Mouse (Mus musculus): ENCODE data around the gene Naa15.
"Not testable (repeated sequence)": the region's sequence is repeated elsewhere in the genome, so short reads cannot be mapped to it uniquely, and the experiment has no call there.

Gene Naa15

DNA sequence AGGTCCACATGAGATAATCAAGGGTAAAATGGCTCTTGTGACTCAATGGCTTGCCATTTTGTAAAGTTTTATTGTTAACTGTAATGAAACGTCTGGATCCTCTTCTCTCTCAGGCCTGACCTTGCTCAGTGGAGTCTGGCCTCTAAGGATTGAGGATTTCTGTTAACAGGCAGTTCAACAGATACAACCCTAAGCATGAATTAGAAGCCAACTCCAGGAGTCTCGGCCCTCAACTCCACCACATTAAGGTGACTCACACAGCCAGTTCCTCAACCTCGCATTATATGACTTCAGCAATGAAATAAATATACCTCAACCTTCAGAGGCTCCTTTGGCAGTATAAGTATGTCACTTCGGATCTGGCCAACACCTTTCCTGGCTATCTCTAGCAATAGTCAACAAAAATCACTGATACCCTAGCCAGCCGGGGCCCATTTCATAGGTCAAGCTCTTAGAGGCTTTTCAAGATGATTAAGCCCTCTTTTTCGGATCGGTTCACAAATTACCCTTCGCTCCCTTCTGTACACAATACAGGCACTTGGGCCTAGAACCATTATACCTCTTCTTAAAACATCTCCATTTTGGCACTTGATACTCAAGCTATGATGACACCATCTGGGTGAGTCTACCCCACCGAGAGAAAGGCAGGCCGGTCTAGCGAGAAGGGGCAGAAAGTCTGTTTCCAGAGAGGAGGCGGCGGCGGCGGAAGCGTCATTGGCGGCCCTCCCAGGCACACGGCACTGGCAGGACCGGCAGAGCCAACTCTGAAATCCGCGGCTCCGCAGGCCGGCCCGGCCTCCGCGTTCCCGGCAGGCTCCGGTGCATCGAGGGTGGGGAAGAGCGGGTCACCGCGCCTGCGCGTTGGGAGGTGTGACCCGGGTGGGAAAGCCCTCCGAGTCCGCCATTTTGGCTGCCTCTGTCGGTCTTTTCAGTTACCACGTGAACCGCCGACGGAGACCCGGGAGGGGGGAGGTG lies at the start of gene Naa15:
Gene Naa15, plus strand, starts transcription at position 51 of the 975 bp plus-strand sequence.
- DNase-seq (ENCODE audit: low spot score in 2 of 2), result peak; percentile 94 to 96

DNA sequence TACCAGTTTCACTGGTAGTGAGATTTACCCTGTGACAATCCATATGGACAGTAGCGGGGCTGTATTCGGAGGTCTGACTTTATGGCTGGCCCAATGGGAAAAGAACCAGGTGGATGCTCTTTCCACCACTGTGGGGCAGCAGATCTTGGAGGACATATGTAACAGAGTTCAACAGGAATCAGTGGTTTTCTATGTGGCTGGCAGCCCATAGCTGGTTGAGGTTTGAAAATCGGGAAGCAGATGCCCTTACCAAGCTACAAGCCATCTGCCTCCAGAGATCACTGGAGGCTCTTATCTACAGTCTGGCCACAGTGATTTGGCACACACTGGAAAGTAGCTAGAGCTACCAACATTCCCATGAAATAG lies 49.4 kb upstream of the Naa15 start:
- DNase-seq (ENCODE audit: low spot score in 2 of 2), result no peak

DNA sequence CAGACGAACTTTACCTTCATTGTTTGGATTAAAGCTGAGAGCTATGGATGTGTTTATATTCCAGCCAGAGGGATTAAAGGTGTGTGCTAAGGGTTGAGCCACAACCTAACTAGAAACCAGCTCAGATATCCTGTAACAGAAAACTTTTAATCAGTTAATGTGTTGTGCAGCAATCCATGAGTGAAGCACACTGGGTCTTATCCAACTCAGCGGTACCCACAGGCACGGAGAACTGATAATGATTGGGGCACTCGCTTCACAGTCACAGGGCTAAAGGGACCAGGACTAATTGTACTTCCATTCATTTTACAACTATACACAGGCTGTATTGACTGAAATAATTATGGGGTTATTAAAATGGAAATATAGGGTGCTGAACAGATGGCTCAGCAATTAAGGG lies 48.0 kb upstream of the Naa15 start:
- DNase-seq (ENCODE audit: low spot score in 2 of 2), result no peak

DNA sequence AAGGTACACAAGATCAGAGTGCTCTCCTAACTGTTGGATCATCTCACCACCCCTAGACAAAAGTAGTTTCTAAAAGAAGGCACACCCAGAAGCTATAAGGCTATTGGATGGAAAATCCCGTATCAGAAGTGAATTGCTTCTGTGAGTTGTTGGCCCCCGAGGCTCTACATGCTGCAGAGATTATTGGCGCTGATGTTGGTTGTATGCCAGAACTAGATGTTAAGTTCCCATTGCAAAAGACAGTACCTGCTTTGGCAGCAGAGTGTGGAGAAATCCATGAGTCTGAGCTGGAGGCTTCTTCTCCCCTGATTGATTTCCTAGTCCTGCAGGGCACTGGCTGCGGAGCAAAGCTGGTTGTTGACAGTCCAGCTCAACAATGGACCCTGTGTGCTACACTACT lies 46.9 kb upstream of the Naa15 start:
- DNase-seq (ENCODE audit: low spot score in 2 of 2), result no peak

DNA sequence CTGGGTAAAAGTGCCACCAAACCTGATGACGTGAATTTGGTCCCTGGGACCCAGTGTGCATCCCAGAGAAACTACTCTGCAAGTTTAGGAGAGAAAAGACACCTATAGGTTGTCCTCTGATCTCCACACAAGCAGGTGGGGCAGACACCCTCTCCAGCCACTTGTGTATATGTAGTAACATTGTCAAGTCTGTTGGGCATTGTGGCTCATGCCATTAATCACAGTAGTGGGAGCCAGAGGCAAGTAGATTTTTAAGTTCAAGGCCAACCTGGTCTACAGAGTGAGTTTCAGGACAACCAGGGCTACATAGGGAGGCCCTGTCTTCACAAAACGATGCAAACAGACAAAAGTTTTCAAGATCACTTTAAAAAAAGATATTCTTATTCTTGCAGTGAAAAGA lies 43.1 kb upstream of the Naa15 start:
- no peak for DNase-seq (ENCODE audit: low spot score in 2 of 2)

DNA sequence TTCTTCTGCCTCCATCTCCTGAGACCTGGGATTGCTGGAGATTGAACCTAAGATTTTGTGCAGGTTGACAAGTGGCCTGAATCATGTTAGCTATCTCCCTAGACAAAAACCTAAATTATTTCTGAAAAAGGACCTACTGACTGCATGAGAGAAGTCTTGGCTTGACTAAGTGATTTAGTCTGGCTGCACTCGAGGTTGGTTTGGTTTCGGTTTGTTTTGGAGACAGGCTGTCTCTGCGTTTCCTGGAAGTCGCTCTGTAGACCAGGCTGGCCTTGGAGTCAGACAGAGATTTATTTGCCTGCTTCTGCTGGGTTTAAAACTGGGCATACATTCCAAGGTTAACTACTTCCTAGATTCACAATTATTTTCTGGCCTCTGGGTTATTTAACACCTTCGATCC lies 42.1 kb upstream of the Naa15 start:
- DNase-seq (ENCODE audit: low spot score in 2 of 2), result no peak

DNA sequence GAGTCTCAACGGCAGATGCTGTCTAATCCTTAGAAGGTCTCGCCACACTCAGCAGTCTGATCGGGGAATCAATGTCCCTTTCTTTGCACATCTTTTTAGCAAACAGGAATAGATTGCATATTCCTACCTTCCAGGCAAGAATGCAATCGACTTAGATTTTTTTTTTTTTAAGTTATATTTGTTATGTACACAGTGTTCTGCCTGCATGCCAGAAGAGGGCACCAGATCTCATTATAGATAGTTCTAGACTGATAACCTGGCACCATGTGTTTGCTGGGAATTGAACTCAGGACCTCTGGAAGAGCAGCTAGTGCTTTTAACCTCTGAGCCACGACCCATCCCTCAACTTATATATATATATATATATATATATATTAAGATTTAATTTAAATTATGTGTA lies 41.4 kb upstream of the Naa15 start:
- no peak for DNase-seq (ENCODE audit: low spot score in 2 of 2)

DNA sequence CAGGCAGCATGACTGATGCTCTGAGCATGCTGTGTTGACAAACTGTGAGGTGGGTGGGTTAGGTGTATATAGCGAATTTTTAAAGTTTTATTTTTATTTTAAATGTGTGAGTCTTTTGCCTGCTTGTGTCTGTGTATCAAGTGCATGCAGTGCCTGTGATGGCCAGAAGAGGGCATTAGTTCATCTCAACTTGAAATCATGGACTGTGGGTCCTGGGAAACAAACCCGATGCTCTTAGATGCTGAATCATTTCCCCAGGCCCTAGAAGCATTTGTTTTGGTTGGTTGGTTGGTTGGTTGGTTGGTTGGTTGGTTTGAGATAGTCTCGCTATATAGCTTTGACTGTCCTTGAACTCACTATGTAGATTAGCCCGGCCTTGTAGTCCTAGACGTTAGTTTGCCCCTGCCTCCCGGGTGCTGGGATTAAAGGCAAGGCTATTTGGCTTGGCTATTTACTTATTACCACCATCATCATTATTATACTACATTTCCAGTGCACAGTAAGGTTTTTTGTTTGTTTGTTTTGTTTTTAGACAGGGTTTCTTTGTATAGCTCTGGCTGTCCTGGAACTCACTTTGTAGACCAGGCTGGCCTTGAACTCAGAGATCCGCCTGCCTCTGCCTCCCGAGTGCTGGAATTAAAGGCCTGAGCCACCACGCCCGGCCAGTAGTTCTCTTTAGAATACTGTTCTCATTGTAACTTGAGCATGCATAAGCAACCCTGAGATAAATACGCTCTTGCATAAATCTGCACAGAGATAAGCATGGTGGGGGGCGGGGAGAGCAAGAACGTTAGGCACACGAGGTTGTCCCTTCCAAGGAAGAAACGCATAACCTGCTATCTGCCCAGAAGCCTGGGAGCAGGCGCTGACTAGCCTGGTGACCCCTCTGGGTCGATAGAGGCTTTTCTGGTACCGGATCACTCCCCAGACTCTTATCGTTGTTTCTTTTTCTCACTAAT lies 39.4 kb upstream of the Naa15 start:
- DNase-seq (ENCODE audit: low spot score in 2 of 2), result peak in 1 of 2 experiments; percentile 26

DNA sequence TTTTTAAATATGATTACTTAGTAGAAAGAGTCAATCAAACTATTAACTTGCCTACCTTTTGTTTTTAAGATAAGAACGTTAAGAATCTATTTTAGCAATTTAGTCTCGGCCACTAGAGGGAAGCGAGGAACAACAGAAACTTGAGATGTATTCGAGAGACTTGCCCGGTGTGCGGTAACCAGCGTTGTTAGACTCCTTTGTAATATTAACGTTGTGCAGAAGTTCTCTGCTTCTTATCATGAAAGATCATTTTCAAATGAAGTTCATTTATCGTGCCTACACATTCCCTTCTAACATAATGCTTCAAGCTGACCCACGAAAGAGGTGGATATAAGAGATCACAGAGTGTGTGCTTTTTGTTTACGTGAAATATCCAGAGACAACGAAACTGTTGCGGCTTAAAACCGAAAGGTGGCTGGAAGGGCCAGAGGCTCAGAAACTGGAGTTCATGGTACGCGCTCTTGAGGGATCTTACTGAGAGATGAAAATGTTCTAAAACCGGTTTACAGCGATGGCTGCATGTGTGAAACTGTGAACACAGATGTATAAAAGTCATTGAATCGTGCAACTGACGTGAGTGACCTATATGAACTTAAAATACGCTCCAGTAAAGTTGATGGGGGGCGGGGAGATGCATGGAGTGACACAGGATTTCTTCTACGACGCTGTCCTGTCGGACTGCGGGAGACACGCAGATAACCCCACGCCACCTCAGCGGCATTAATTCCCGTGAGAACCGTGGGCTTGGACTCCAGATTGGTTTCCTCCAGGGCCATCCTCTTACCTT lies 36.9 kb upstream of the Naa15 start:
- DNase-seq (ENCODE audit: low spot score in 2 of 2), result no peak

DNA sequence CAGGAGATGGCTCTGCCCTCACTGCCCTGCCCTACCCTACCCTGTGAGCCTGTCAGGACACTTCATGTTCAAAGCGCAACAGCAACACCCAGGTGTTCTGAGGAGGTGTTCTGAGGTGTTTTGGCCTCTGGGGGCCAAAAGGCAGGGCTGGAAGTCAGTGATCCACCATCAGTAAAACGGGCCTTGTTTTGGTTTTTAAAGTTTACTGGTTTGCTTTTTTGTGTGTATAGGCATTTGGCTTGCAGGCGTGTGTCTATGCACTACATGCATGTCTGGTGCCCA lies 36.3 kb upstream of the Naa15 start:
- no peak for DNase-seq (ENCODE audit: low spot score in 2 of 2)

DNA sequence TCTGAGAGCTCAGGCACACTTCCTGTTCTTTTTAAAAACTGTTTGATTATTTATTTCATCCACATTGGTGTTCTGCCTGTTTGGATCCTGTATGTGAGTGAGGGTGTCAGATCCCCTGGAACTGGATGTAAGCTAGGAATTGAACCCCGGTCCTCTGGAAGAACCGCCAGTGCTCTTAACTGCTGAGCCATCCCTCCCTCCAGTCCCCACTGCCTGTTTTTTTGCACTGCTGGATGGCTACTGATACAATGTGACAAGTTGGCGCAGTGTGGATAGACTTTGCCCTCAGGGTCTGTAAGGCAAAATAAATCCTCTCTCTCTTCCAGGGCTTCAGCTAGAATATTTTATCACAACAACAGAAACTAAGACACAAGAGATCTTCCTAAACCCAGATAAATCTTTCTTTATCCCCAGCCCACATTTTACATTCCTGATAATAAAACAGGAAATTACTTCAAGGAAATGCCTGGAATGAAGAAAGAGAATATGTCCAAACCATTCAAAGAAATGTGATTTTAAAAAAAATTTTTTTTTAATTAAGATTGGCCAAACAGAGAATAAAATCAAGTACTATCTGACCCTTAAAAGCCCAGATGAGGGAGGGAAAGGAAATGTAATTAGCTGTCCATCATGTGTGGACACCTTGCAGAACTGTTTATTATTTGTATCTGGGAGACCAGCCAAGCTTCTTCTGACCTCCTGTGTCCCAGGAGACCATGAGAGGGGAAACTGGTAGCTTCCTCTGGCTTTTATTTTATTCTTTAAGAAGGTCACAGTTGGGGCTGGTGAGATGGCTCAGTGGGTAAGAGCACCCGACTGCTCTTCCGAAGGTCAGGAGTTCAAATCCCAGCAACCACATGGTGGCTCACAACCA lies 34.9 kb upstream of the Naa15 start:
- DNase-seq (ENCODE audit: low spot score in 2 of 2), result no peak

DNA sequence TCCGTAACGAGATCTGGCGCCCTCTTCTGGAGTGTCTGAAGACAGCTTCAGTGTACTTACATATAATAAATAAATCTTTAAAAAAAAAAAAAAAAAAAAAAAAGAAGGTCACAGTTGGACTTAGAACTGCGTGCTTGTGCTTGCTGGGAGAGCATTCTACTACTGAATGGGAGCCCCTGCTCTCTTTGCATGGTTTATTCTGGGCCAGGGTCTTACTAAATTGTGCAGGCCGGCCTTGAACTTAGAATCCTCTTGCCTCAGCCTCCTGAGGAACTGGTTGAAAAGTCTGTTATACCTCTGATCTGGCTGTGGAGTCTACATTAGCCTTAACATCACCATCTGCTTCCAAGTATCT lies 34.3 kb upstream of the Naa15 start:
- no peak for DNase-seq (ENCODE audit: low spot score in 2 of 2)

DNA sequence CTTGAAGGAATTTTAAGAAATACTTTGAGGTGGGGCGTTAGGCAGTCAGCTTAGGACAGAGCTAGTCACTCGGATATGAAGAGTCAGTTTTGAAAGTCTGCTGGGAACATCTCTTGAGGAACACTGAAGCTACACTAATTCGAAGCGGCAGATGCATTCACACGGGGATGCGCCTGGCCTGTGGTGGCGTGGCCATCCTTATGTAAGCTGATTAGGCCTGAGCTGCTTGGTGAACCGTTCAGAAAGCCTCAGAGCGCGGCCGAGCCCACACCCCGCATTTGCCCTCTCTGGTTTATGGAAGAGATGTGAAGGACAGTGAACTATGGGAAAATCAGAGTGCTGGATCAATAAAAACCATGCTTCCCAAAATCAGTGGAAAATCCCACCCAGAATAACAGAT lies 31.5 kb upstream of the Naa15 start:
- no peak for DNase-seq (ENCODE audit: low spot score in 2 of 2)

DNA sequence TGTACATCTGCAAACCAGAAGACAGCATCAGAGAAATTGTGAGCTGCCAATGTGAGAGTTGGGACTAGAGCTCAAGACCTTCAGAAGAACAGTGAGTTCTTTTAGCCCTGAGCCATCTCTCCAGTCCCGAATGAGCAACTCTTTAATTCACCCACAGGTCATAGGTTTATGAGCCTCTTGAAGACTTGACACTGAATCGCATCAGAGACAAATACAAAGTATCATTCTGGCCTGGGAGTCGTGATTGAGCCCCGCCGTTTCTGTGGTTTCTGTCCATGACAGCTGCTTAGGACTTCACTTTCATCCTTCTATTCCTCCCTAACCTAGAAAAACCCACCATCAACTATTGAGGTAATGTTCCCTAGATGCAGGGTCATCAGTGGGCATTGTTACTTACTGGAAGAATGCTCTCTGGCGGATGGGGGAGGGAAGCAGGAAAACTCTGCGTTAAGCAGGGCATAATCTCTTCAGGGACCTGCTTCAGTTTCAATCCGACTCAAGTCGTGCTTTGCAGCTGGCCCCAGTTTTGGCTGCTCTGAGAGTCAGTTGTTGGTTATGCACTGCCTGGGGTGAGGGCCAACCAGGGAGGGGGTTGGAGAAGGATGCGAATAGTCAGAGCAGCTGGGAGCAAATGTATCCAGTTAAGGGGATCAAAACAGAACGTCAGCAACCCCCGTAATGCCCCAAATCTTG lies 28.4 kb upstream of the Naa15 start:
- no peak for DNase-seq (ENCODE audit: low spot score in 2 of 2)

DNA sequence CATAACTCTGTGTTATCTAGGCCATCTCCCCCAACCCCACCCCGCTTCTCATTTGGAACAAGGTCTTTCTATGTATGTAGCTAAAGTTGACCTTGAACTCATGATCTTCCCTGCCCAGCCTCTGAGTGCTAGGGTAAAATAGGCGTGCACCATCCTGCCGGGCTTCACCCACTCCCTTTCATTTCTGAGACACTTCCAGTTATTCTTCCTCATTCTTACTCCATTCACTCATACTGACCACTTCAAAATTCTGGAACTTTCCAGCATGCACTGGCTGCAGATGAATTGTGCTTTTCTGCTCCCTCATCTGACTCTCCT lies 27.9 kb upstream of the Naa15 start:
- no peak for DNase-seq (ENCODE audit: low spot score in 2 of 2)

DNA sequence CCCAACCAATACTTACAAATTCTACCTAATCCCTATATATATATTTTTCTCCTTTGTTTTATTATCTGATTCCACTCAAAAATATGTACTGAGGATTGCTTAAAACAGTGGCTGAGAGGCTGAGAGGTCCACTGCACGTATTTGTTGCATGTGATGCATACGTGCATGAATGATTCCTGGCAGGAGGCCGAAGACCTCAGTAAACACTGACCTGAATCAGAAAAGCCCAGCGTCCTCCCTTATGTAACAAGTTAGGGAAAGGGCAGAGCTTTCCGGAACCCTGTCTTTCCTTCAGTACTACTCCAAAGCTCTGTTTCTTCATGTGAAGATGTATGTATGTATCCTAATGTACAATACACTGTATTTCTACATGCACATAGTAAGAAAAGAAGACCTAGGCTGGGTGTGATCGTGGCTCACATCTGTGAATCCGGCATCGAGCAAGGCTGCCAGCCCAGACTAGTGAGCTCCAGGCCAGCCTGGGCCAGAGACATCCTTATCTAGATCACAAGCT lies 27.0 kb upstream of the Naa15 start:
- no peak for DNase-seq (ENCODE audit: low spot score in 2 of 2)

DNA sequence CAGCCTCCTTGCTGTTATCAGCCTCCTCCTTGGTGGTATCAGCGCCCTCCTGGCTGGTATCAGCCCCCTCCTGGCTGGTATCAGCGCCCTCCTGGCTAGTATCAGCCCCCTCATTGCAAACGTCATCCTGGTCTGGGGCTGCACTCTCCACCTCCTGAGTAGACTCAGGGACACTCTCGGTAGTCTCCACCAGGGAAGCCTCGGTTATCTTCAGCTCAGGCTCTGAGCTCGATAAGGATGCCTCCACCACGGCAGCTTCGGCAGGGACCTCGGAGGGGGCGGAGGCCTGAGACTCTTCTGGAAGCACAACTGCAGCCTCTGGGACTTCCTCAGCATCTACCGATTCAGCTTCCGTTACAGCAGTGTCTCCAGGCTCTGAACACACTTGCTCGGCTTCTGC lies 26.0 kb upstream of the Naa15 start:
- DNase-seq (ENCODE audit: low spot score in 2 of 2), result no peak

DNA sequence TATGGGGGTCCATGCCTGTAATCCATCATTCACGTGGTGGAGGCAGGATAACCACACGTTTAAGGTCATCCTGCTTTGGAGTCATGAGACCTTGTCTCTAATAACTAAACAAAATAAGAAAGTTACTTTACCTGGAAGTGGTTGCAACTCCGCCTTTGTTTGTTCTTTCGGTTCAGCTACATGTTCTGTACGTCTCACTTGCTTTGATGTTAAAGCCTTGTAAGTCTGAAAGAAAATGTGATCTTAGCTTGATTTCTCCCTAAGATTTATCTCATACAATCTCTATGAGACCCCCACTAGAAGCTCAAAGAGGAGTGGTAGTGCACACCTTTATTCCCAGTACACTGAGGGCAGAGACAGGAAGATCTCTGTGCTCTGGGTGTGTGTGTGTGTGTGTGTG lies 23.9 kb upstream of the Naa15 start:
- no peak for DNase-seq (ENCODE audit: low spot score in 2 of 2)

DNA sequence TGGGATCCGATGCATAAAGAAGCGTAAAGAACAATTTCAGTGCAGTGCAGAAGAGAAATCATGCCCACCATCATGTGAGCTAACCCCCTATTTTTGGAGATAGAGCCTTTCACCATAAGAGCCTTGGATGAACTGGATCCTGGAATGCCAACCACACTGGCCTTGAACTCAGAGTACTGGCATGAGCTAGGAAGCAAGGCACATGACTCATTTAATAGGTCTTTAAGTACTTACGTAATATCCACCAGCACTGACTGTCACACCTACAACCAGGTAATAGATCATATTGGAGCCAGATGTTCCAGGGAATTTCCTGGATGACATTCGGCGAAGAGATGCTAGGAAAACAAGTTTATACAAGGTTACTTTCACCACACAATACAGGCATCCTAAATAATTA lies 23.4 kb upstream of the Naa15 start:
- DNase-seq (ENCODE audit: low spot score in 2 of 2), result no peak

DNA sequence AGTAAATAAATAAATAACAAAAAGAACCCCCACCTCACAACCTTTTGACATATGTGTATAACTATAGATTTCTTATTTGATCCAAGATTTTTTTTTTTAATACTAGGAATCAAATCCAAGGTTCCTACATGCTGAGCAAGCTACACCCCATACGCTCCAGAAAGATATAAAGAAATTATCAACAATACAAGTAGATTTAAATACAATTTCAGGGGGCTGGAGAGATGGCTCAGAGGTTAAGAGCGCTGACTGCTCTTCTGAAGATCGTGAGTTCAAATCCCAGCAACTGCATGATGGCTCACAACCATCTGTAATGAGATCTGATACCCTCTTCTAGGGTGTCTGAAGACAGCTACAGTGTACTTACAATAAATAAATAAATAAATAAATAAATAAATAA lies 21.9 kb upstream of the Naa15 start:
- not testable (repeated sequence) for DNase-seq (ENCODE audit: low spot score in 2 of 2)

DNA sequence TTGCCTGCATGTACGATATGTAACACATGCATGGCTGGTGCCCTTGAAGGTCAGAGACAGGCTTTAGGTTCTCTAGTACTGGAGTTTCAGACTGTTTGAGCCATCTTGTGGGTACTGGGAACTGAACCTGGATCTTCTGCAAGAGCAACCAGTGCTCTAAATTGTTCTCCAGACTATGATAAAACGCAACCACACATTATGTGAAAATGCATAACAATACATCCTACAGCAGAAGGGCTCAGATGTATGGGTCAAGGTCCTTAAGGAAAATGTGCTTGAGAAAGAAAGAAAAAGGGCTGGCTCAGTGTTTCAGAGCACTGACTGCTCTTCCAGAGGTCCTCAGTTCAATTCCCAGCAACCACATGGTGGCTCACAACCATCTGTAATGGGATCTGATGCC lies 21.3 kb upstream of the Naa15 start:
- DNase-seq (ENCODE audit: low spot score in 2 of 2), result no peak

All from frontal cortex, postnatal 10 days (tissue).